Mouse (Mus musculus) testis, adult 2 months (tissue): ENCODE measurements around the gene Kcne2. TPM values are rescaled to one million over a fixed set of nuclear protein-coding genes. Genes with fewer than 3 reads are reported as not detected.
A peak's percentile ranks its signal among the peaks of the same experiment; 100 is the strongest.

Experiments
- H3K27ac ChIP-seq: fragments of 200-500 bp; 2 replicates; pipeline ENCODE4 v1.5.1; 2012; ENCODE audit warnings: low read depth, low read length; ENCODE audit not compliant: control insufficient read depth, insufficient read depth
- H3K27me3 ChIP-seq: fragments of 200-500 bp; 2 replicates; pipeline ENCODE4 v1.6.1; 2012; ENCODE audit warnings: mild to moderate bottlenecking, low read length, moderate library complexity; ENCODE audit not compliant: control insufficient read depth, insufficient read depth
- H3K36me3 ChIP-seq: fragments of 200-500 bp; 2 replicates; pipeline ENCODE4 v1.6.1; 2012; ENCODE audit warnings: mild to moderate bottlenecking, low read length; ENCODE audit not compliant: control insufficient read depth, insufficient read depth
- H3K4me1 ChIP-seq: fragments of 200-500 bp; 2 replicates; pipeline ENCODE4 v1.6.1; 2012; ENCODE audit warnings: low read length; ENCODE audit not compliant: control insufficient read depth, insufficient read depth
- H3K4me3 ChIP-seq: fragments of 200-500 bp; 2 replicates; pipeline ENCODE4 v1.5.1; 2012; ENCODE audit warnings: low read depth, mild to moderate bottlenecking, low read length, moderate library complexity, mixed read lengths; ENCODE audit not compliant: control insufficient read depth
- CTCF ChIP-seq: fragments of 200-500 bp; IDR thresholded peaks from 2 replicates; pipeline ENCODE4 v1.5.1; 2012; ENCODE audit warnings: low read depth, mild to moderate bottlenecking, inconsistent platforms, low read length, moderate library complexity; ENCODE audit not compliant: control insufficient read depth, insufficient read depth, insufficient replicate concordance
- POLR2A ChIP-seq: fragments of 200-500 bp; IDR thresholded peaks from 2 replicates; pipeline ENCODE4 v1.6.1; 2012; ENCODE audit warnings: low read depth, mild to moderate bottlenecking, inconsistent platforms, low read length, moderate library complexity; ENCODE audit not compliant: control insufficient read depth
- polyA plus RNA-seq: library from polyadenylated mRNA; depleted of rRNA; stranded (reverse); fragments of >200 nt; gene quantifications from 2 replicates; pipeline ENCODE4 v1.2.3, GENCODE M21; 2012

The Kcne2 gene
- polyA plus RNA-seq, 1 experiment = 0.11 TPM

DNA sequence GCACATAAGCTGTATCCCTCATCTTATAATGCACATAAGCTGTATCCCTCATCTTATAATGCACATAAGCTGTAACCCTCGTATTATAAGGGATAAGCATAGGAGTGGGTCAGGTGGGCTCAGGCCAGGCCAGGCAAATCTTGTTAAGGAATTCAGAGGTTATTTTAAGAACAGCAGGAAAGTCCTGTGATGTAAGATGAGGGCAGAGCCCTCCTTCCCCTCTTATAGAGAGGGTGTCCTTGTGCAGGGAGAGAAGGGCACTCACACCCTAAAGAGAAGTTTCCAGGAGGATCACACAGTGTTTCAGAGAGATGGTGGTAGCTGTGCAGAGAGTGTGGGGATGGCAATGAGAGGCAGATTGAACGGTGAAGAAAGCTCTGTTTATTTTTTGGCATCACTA lies 3.1 kb downstream of the Kcne2 start:
- Histone ChIP-seq H3K4me3 (no peak overlapping the region), H3K4me1 (peaks cover 1% of the 10 kb centered on the region), H3K27ac (no peak overlapping the region), H3K27me3 (no peaks in the 10 kb centered on the region), H3K36me3 (no peaks in the 10 kb centered on the region)
- TF ChIP-seq POLR2A = no peak
- no peak for TF ChIP-seq CTCF

DNA sequence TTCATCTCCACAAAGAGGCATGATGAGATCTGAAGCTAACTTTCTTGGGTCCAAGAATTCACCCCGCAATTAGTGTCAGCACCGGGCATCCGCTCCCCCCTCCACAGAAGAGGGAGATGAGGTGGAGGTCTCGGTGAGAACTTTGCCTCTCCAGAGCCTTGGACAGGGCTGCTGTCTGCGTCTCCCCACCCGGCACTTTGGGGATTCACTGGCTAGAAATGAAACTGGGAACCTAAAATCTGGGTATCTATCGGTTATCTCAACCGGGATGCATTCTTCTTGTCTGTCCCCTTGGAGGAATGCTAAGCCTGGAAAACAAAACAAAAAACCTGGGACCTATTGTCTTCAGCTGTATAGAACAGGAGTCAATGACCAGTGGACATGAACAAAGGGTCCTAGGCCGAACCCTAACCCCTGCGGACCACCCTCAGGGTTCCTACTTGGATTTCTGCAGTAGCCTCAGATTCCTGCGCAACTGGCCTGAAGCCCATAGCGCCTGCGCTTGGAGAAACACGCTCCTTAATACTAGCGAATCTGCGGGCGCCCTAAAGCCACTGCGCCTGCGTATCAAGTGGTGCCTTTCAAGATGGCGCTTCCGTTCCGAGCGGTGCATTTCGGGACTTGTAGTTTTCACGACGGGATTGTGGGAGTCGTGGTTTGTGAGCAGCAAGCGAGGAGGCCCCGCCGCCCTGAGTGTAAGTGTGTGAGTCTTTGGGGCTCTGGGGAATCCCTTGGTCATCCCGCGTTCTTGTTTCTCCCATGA lies 8.6 kb downstream of the Kcne2 start, which contains the start of gene Smim11:
Smim11 (plus strand) TSS at position 638 of the 763 bp plus-strand sequence.
- Histone ChIP-seq H3K27me3 (no peaks in the 10 kb centered on the region), H3K4me3 (peak within 1 kb of the TSS; percentile 97), H3K4me1 (peaks cover 13% of the 10 kb centered on the region), H3K36me3 (no peaks in the 10 kb centered on the region), H3K27ac (peak within 1 kb of the TSS; percentile 79)
- TF ChIP-seq CTCF = no peak
- TF ChIP-seq POLR2A = peak; percentile 72; the same call in 1 of the 2 replicates

DNA sequence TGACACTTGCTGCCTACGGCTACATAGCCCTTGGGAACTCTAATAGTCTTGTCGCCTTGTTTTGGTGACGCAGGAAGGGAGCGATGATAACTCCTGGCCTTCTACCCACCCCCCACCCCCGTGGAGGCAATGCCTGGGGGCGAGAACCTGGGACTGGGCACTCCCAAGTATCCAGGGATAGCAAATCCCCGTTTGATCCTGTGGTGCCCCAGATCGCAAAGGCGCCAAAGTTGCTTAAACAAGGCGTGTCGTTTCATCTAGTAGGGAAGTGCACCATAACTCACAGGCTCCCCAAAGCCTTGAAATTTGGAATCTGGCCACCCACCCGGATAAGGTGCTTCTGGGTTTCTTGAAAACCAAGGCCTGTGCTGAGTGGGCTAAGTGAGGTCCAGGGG lies 9.2 kb downstream of the Kcne2 start:
- H3K27me3 ChIP-seq = no peaks in the 10 kb centered on the region
- peak overlapping the region; percentile 97 for H3K4me3 ChIP-seq
- no peak for TF ChIP-seq POLR2A
- no peak for TF ChIP-seq CTCF
- H3K27ac ChIP-seq = peak overlapping the region; percentile 74
- no peaks in the 10 kb centered on the region for H3K36me3 ChIP-seq
- peaks cover 13% of the 10 kb centered on the region for H3K4me1 ChIP-seq

DNA sequence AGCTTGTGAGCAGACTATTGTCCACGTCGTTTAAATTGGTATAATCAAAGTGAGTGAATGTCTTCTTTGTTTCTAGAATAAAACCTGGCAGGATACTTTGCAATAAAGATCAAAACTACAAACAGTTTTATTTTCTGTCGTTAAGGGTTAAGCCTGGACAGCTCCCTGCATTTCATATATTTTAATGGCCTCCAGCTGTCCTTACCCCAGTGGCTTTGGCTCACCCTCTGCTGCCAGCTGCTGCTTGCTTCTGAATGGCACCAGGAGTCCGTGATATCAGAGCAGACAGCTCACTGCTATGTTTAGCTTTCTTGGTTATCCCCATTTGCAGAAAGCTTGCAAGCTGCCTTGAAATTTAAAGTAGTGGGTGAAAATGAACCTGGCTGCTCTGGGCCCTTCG lies 9.8 kb downstream of the Kcne2 start:
- no peak overlapping the region for H3K27ac ChIP-seq
- TF ChIP-seq POLR2A = no peak
- no peak for TF ChIP-seq CTCF
- peaks cover 13% of the 10 kb centered on the region for H3K4me1 ChIP-seq

DNA sequence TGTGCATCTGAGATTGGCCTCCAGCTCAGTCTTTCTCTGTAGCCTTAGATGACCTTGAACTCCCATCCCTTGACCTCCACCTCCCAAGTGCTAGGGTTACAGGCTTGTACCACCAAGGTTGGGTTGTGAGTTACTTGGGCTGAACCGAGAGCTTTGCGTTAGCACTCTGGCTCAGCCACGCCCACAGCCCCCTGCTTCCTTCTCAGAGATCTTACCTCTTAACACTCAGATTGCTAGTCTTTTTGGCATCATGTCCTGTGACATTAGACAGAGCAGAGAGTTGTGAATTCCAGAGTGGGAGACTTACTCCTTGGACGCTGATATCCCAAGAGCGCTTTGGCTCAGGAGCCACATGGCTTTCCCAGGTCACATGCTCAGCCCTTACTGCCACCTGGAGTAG lies 10.3 kb downstream of the Kcne2 start:
- no peak overlapping the region for H3K4me3 ChIP-seq
- no peaks in the 10 kb centered on the region for H3K36me3 ChIP-seq
- no peak for TF ChIP-seq POLR2A
- no peak for TF ChIP-seq CTCF
- H3K27me3 ChIP-seq = no peaks in the 10 kb centered on the region
- peaks cover 13% of the 10 kb centered on the region for H3K4me1 ChIP-seq
- no peak overlapping the region for H3K27ac ChIP-seq

More for the DNA sequence above, 9.8 kb downstream of the Kcne2 start:
- Histone ChIP-seq H3K4me3 (peak overlapping the region; percentile 97; the same call in 1 of the 2 replicates), H3K36me3 (no peaks in the 10 kb centered on the region), H3K27me3 (no peaks in the 10 kb centered on the region)

DNA sequence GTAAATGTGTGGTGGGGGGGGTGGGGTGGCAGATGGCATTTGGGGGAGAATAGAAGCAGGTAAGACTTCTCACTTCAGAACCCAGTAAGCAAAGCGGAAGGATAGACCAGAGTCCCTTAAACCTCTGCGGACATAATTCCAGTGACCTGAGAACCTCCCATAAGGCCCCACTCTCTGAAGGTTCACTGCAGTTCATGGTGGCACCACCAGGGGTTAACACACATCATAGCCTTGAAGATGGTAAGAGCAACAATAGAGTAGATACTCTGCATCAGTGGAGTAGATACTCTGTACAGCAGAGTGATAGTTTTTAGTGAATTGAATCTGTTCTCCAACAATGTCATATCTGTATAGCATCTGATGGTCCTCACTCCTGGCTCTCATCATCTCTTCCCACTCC lies 13.3 kb downstream of the Kcne2 start:
- TF ChIP-seq CTCF = no peak
- TF ChIP-seq POLR2A = no peak
- H3K27me3 ChIP-seq = no peaks in the 10 kb centered on the region
- no peak overlapping the region for H3K4me3 ChIP-seq
- no peak overlapping the region for H3K27ac ChIP-seq
- H3K36me3 ChIP-seq = no peaks in the 10 kb centered on the region
- H3K4me1 ChIP-seq = peaks cover 10% of the 10 kb centered on the region

DNA sequence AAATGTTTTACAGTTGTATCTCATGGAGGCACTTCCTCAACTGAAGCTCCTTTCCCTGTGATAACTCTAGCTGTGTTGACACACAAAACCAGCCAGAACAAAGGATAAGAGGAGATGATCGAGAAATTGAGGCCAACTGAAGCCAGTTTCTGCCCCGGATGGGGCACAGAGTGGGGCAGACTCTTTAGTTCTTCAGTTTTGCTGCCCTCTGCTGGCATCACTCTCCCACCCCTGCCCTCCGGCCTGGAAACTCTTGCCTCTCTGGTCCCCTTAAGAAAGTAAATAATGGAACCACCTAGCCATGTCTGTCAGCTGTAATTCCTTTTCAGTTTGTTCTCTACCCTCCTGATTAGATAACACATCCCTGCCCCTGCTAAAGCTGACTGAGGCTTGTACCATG lies 15.8 kb downstream of the Kcne2 start:
- Histone ChIP-seq H3K27me3 (no peaks in the 10 kb centered on the region), H3K36me3 (no peaks in the 10 kb centered on the region), H3K4me3 (no peak overlapping the region), H3K27ac (no peak overlapping the region), H3K4me1 (no peaks in the 10 kb centered on the region)
- TF ChIP-seq CTCF (no peak), POLR2A (no peak)
